Mouse (Mus musculus) liver, postnatal 0 days (tissue): ENCODE measurements around the gene Golga4.

ENCODE experiments used
- CTCF ChIP-seq: sonication (generic); IDR thresholded peaks from 2 replicates; pipeline ENCODE4 v1.5.1; 2016; ENCODE audit warnings: antibody characterized with exemption, low read depth
- EP300 ChIP-seq: IDR thresholded peaks from 2 replicates; pipeline ENCODE4 v1.6.1; 2016; ENCODE audit warnings: antibody characterized with exemption, low read depth, mild to moderate bottlenecking

DNA sequence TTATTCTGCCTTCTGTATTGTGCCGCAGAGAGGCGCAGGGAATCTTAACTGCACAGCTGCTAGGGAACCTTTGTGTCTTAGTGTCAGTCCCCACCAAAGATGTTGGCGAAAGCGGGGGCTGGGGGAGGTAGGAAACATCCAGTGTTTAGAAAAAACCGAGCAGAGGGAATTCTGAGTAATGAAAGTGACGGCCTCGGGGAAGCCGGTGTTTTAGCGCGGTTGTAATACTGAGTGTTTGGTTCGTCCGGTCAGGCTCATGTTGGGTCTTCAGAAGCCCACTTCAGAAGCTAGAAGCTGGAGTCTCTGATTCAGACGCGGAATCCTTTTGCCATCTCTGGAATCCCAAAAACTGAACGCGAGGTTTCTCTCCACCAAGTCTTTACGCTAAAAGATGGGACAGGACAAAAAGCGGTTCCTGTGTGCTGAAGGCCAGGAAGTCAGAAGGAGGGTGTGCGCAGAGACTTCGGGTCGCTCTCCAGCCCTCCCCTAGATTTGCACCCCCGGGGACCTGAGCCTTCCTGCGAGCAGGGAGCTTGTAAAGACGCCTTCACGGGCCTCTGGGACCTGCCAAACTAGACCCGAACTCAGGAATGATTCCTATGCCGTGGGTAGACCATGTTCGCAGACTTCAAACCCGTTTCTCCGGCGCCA, 28.7 kb upstream of the Golga4 start:
- no peak for TF ChIP-seq CTCF
- no peak for TF ChIP-seq EP300
